Mouse (Mus musculus): ENCODE data around the gene Zp3. TPM values are rescaled to one million over a fixed set of nuclear protein-coding genes. Genes with fewer than 3 reads are reported as not detected.

Gene Zp3
- polyA plus RNA-seq, 1 experiment: not detected

DNA sequence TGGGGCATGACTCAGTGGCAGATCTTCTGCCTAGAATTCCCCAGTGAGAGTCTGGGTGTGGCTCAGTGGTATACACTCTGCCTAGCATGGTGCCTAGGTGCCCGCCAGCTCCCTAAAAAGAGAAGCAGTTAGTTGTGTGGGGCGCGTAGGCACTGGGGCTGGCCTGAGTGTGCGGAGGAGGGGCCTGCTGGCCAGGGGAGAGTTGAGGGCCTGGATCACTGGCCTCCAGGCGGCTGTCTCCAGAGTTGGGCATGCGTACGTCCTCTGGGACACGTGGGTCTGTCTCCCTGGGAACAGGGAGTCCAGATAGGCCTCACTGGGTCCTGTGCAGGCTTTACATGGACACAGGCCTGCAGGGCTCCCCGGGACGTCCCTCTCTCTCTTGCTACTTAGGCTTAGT lies 35.0 kb downstream of the Zp3 start:
- TF ChIP-seq GATA1 (IDR thresholded peaks at IDR 0.05; ENCODE audit: low read length) (no peak), TAL1 (IDR thresholded peaks at IDR 0.05; ENCODE audit: low read length) (no peak)

DNA sequence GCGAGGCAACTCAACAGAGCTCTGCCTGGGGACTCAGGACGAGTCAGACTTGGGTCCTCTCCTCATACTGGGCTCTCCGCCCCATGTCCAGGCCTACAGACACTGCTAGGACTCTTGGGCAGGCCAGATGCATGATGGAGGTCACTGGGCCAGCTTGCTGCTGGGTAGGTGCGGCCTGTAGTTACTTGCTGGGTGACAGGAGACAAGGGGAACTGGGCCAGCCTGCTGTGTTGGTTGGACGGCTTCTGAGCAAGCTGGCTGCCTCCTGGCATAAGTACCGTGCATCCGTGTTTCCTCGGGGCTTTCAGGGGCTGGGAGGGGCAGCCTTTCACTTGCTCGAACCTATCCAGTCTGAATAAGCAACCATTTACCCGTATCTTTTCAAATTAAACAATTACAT lies 35.7 kb downstream of the Zp3 start:
- TF ChIP-seq TAL1 (IDR thresholded peaks at IDR 0.05; ENCODE audit: low read length) (no peak), GATA1 (IDR thresholded peaks at IDR 0.05; ENCODE audit: low read length) (no peak)
- Histone ChIP-seq H3K27me3 (ENCODE audit: control insufficient read depth) (no peaks in the 10 kb centered on the region), H3K4me1 (ENCODE audit: control insufficient read depth) (peaks cover 5% of the 10 kb centered on the region), H3K9me3 (ENCODE audit: control insufficient read depth, low read length) (no peaks in the 10 kb centered on the region), H3K4me3 (replicated peaks) (no peak overlapping the region), H3K36me3 (ENCODE audit: control insufficient read depth) (peaks cover 15% of the 10 kb centered on the region)

More for the DNA sequence above, 35.0 kb downstream of the Zp3 start:
- Histone ChIP-seq H3K4me1 (ENCODE audit: control insufficient read depth) (peaks cover 2% of the 10 kb centered on the region), H3K9me3 (ENCODE audit: control insufficient read depth, low read length) (no peaks in the 10 kb centered on the region), H3K27me3 (ENCODE audit: control insufficient read depth) (no peaks in the 10 kb centered on the region), H3K4me3 (replicated peaks) (no peak overlapping the region), H3K36me3 (ENCODE audit: control insufficient read depth) (peaks cover 17% of the 10 kb centered on the region)

DNA sequence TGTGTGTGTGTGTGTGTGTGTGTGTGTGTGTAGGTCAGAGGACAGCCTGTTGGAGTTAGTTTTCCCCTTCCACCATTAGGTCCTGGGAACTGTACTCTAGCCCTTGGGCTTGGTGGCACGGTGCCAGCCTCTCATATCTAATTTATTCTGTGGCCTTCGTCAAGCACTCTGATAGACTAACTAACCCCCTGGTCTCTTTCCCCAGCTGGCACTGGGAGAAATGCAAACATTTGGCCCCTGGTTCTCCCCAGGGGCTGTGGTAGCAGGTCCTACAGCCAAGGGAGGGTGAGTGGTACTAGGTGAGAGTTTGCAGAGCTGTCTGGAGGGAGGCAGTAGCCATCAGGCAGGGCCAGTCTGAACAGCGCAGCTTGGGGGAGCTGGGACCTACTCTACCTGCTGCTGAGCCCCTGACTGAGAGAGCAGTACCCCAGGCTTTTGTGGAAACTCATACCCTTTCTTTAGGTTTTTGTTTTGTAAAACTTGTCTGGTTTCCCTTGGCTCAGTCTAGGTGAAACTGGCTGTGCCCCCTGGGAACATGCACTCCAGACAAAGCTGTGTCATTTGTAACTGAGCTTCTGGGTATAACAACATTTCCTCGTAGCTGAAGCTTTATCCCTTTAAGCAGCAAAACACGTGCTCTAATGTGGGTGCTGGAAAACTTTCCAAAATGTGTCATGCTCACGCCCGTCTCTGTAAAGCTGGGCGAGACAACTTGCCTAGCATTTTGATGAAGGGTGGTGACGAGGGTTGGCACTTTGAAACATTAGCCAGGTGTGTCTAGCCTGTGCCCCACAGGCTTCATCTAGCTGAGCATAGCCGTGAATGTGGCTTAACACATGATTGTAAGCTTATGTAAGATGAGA lies 36.3 kb downstream of the Zp3 start:
- H3K9me3 ChIP-seq (ENCODE audit: control insufficient read depth, low read length): no peaks in the 10 kb centered on the region
- peaks cover 15% of the 10 kb centered on the region for H3K36me3 ChIP-seq (ENCODE audit: control insufficient read depth)
- TF ChIP-seq GATA1 (IDR thresholded peaks at IDR 0.05; ENCODE audit: low read length) (no peak), TAL1 (IDR thresholded peaks at IDR 0.05; ENCODE audit: low read length) (no peak)
- no peak overlapping the region for H3K4me3 ChIP-seq (replicated peaks)
- no peaks in the 10 kb centered on the region for H3K27me3 ChIP-seq (ENCODE audit: control insufficient read depth)
- H3K4me1 ChIP-seq (ENCODE audit: control insufficient read depth): peaks cover 5% of the 10 kb centered on the region

DNA sequence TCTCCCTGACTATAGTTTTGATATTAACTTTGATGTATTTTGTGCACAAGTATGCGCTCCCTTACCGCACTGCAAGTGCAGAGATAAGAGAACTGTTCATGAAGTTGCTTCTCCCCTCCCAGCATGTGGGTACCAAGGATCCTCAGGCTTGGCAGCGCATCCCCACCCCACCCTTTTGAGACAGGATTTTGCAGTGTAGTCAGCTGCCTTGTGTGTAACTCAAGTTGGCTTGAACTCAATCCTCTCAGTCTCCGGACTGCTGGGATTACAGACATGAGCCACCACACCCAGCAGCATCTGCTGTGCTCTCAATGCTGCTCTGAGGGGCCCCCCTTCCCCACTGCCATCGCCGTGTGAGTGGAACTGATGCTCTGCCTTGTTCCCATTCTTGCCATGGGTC lies 37.4 kb downstream of the Zp3 start:
- H3K9me3 ChIP-seq (ENCODE audit: control insufficient read depth, low read length): no peaks in the 10 kb centered on the region
- H3K27me3 ChIP-seq (ENCODE audit: control insufficient read depth): no peaks in the 10 kb centered on the region
- no peak for TF ChIP-seq GATA1 (IDR thresholded peaks at IDR 0.05; ENCODE audit: low read length)
- TF ChIP-seq TAL1 (IDR thresholded peaks at IDR 0.05; ENCODE audit: low read length): no peak
- H3K4me3 ChIP-seq (replicated peaks): no peak overlapping the region
- peaks cover 6% of the 10 kb centered on the region for H3K36me3 ChIP-seq (ENCODE audit: control insufficient read depth)
- peaks cover 5% of the 10 kb centered on the region for H3K4me1 ChIP-seq (ENCODE audit: control insufficient read depth)

DNA sequence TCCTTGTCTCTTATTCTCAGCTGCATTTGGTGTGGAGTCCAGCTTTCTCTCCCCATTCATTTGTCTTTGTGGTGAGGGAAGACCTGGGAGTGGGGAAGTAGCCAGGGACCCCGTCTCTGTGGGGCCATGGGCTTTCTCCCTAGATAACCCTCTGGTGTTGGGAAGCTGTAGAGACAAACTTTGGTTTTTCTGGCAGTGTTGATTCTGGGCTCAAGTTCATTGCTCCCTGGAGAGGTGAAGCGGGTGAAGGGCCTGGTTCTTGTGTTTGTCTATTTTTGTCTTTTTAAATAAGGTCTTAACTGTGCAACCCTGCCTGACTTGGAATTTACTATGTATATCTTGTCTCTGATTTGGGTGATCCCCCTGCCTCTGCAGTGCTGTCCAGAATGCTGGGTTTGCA lies 38.8 kb downstream of the Zp3 start:
- no peak overlapping the region for H3K4me3 ChIP-seq (replicated peaks)
- H3K27me3 ChIP-seq (ENCODE audit: control insufficient read depth): no peaks in the 10 kb centered on the region
- no peak for TF ChIP-seq TAL1 (IDR thresholded peaks at IDR 0.05; ENCODE audit: low read length)
- no peak for TF ChIP-seq GATA1 (IDR thresholded peaks at IDR 0.05; ENCODE audit: low read length)
- peaks cover 5% of the 10 kb centered on the region for H3K4me1 ChIP-seq (ENCODE audit: control insufficient read depth)
- no peaks in the 10 kb centered on the region for H3K9me3 ChIP-seq (ENCODE audit: control insufficient read depth, low read length)
- H3K36me3 ChIP-seq (ENCODE audit: control insufficient read depth): peaks cover 3% of the 10 kb centered on the region; the same call in 1 of the 2 replicates

DNA sequence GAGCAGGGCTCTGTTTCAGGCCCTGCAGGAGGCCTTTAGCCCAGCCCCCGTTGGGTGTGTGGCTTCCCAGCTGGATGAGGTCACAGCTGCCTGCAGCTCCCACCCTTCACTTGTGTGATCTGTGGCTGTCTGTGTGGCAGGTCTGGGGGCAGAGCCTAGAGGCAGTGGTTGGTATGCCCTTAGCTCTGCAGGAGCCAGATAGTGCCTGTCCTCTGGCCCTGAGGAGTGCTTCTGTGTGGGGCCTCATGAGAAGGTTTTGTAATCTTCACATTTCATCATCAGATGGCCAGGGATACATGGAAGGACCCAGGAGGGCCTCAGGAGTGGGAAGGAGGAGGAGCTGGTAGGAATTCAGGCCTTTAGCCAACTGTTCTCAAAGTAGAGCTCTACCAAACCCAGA lies 40.0 kb downstream of the Zp3 start:
- H3K4me1 ChIP-seq (ENCODE audit: control insufficient read depth): peaks cover 5% of the 10 kb centered on the region
- no peak overlapping the region for H3K4me3 ChIP-seq (replicated peaks)
- no peaks in the 10 kb centered on the region for H3K27me3 ChIP-seq (ENCODE audit: control insufficient read depth)
- TF ChIP-seq GATA1 (IDR thresholded peaks at IDR 0.05; ENCODE audit: low read length) (no peak), TAL1 (IDR thresholded peaks at IDR 0.05; ENCODE audit: low read length) (no peak)
- no peaks in the 10 kb centered on the region for H3K9me3 ChIP-seq (ENCODE audit: control insufficient read depth, low read length)
- H3K36me3 ChIP-seq (ENCODE audit: control insufficient read depth): peaks cover 3% of the 10 kb centered on the region; the same call in 1 of the 2 replicates

DNA sequence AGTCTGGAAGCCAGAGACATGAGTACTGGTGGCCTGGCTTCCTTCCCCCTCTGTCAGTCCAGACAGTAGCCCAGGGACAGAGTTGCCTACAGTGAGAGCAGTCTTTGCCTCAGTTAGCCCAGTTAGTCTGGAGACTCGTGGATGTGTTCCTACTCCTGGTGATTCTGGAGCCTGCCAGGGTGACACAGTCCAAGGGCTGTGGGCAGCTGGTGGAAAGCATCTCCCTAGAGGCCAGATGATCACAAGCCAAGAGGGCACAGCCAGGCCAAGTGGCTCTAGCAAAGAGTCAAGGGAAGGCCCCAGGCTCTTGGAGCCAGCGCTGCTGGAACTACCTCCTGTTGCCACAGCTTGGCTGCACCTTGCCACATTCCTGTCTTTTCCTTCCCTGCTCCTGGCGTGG lies 45.8 kb downstream of the Zp3 start:
- Histone ChIP-seq H3K4me3 (replicated peaks) (no peak overlapping the region), H3K36me3 (ENCODE audit: control insufficient read depth) (peaks cover 20% of the 10 kb centered on the region), H3K4me1 (ENCODE audit: control insufficient read depth) (no peaks in the 10 kb centered on the region), H3K9me3 (ENCODE audit: control insufficient read depth, low read length) (no peaks in the 10 kb centered on the region), H3K27me3 (ENCODE audit: control insufficient read depth) (no peaks in the 10 kb centered on the region)
- TF ChIP-seq TAL1 (IDR thresholded peaks at IDR 0.05; ENCODE audit: low read length) (no peak), GATA1 (IDR thresholded peaks at IDR 0.05; ENCODE audit: low read length) (no peak)

DNA sequence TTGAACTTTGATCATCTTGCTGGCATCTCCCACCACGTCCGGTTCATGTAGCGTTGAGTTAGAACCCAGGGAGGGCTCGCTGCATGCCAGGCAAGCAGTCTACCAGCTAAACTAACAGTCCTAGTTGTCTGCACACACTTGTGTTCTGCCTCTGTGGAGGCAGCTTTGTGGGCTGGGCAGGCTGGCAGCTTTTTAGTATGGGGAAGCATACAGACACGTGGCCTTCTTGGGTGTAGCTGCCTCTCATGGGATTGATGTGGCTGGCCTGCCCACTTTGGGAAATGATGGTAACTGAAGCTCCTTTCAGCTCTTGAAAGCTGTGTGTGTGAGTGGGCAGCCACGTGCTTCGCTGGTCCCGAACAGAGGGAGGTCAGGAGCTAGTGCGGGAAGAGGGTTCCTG lies 47.0 kb downstream of the Zp3 start:
- no peaks in the 10 kb centered on the region for H3K9me3 ChIP-seq (ENCODE audit: control insufficient read depth, low read length)
- TF ChIP-seq TAL1 (IDR thresholded peaks at IDR 0.05; ENCODE audit: low read length): no peak
- no peak for TF ChIP-seq GATA1 (IDR thresholded peaks at IDR 0.05; ENCODE audit: low read length)
- H3K4me1 ChIP-seq (ENCODE audit: control insufficient read depth): no peaks in the 10 kb centered on the region
- no peaks in the 10 kb centered on the region for H3K27me3 ChIP-seq (ENCODE audit: control insufficient read depth)
- peaks cover 28% of the 10 kb centered on the region for H3K36me3 ChIP-seq (ENCODE audit: control insufficient read depth)
- no peak overlapping the region for H3K4me3 ChIP-seq (replicated peaks)

DNA sequence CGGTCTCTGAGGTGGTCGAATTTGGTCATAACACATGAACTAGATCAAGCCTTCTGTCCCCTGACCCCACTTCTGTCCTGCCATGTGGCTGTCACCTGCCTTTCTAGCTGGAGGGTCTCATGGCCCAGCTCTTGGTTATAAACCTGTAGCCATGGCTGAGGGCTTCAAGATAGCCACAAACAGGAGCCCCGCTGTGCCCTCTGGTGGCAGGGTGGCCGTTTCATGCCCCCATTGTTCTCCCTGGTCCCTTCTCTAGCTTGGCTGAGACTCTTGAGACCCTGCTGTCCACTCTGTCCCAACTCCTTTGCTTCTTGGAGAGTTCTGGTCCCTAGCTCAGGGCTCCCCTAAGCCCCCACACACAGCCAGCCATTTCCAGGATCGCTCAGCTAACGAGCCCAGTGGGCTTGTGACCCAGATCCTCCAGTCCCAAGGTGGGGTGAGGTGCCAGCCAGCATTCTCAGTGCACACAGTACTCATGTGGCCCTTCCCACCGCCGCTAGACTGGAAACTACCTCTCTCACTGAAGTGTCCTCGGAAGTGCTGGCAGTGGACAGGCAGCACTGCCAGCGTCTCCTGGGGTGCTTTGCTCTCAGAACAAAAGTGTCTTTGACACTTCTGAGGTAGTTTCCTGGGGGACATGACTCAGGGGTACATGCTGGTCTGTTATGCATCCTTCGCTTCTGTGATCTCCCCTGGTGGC lies 47.9 kb downstream of the Zp3 start:
- Histone ChIP-seq H3K27me3 (ENCODE audit: control insufficient read depth) (no peaks in the 10 kb centered on the region), H3K36me3 (ENCODE audit: control insufficient read depth) (peaks cover 35% of the 10 kb centered on the region), H3K9me3 (ENCODE audit: control insufficient read depth, low read length) (no peaks in the 10 kb centered on the region), H3K4me1 (ENCODE audit: control insufficient read depth) (no peaks in the 10 kb centered on the region), H3K4me3 (replicated peaks) (no peak overlapping the region)
- no peak for TF ChIP-seq TAL1 (IDR thresholded peaks at IDR 0.05; ENCODE audit: low read length)
- TF ChIP-seq GATA1 (IDR thresholded peaks at IDR 0.05; ENCODE audit: low read length): no peak
